Mouse (Mus musculus) forebrain, embryonic 14.5 days (tissue): ENCODE measurements around the gene Rpl7l1. TPM values are rescaled to one million over a fixed set of nuclear protein-coding genes. Genes with fewer than 3 reads are reported as not detected.

Experiments used
- ATAC-seq: fragments of 200-750 bp; cut with Nextera tagmentation; 2 replicates; pipeline ENCODE4 v1.8.0; 2017; ENCODE audit warnings: mild to moderate bottlenecking, moderate library complexity
- DNase-seq: peaks from one replicate; pipeline ENCODE4 v3.0.0-alpha.2; 2015; ENCODE audit warnings: low spot score
- H3K27ac ChIP-seq: fragments of 300-500 bp; sonication (generic); 2 replicates; pipeline ENCODE4 v1.5.1; 2014; ENCODE audit warnings: low read depth, mild to moderate bottlenecking, control low read depth, low read length, moderate library complexity
- H3K27me3 ChIP-seq: fragments of 300-500 bp; sonication (generic); replicated peaks from 2 replicates; pipeline ENCODE4 v1.6.1; 2014; ENCODE audit warnings: low read length, control low read depth, mixed read lengths; ENCODE audit not compliant: control insufficient read depth, insufficient read depth
- H3K36me3 ChIP-seq: fragments of 300-500 bp; sonication (generic); 2 replicates; pipeline ENCODE4 v1.6.1; 2014; ENCODE audit warnings: low read length, control low read depth; ENCODE audit not compliant: control insufficient read depth, insufficient read depth
- H3K4me1 ChIP-seq: fragments of 300-500 bp; sonication (generic); 2 replicates; pipeline ENCODE4 v1.6.1; 2014; ENCODE audit warnings: antibody characterized with exemption, low read length, control low read depth; ENCODE audit not compliant: control insufficient read depth, insufficient read depth
- H3K4me2 ChIP-seq: fragments of 300-500 bp; sonication (generic); 2 replicates; pipeline ENCODE4 v1.6.1; 2014; ENCODE audit warnings: mild to moderate bottlenecking, control low read depth, low read length
- H3K4me3 ChIP-seq: fragments of 300-500 bp; sonication (generic); 2 replicates; pipeline ENCODE4 v1.5.1; 2014; ENCODE audit warnings: low read depth, low read length, control low read depth
- H3K9ac ChIP-seq: fragments of 300-500 bp; sonication (generic); 2 replicates; pipeline ENCODE4 v1.6.1; 2014; ENCODE audit warnings: mild to moderate bottlenecking, low read length, control low read depth, moderate library complexity
- H3K9me3 ChIP-seq: fragments of 300-500 bp; sonication (generic); replicated peaks from 2 replicates; pipeline ENCODE4 v1.6.1; 2016; ENCODE audit warnings: low read length, control low read depth, mixed read lengths; ENCODE audit not compliant: control insufficient read depth
- WGBS: fragments of 180-500 bp; shearing (Covaris S2); extraction: QIAGEN DNeasy Blood & Tissue Kit; methylation state at CpG from one replicate; pipeline ENCODE4 v1.1.7; 2014; 5-methylcytosine and 5-hydroxymethylcytosine counted together
- polyA plus RNA-seq: library from polyadenylated mRNA; unstranded; fragments of >200 nt; fragmentation: Nextera tagmentation; extraction: Ambion mirVana; gene quantifications from 2 replicates; pipeline ENCODE4 v1.2.1, GENCODE M21; 2014

Rpl7l1 gene
- 108 and 110 TPM in 2 replicates for polyA plus RNA-seq

GRCm38 (mm10) chr17:46782341-46783221 lies at the start of gene Rpl7l1:
Rpl7l1 (minus strand) TSS chr17:46782672.
- no peaks in the 10 kb centered on the region for H3K4me1 ChIP-seq
- H3K4me3 ChIP-seq, result peak within 1 kb of the TSS; percentile 62
- peak within 1 kb of the TSS; percentile 78 for H3K9ac ChIP-seq
- H3K27me3 ChIP-seq, result no peaks in the 10 kb centered on the region
- under 1% methylated on average over 44 of the region's 44 CpGs for WGBS
- peaks cover 31% of the 10 kb centered on the region for H3K36me3 ChIP-seq
- peak; percentile 97 for ATAC-seq
- H3K9me3 ChIP-seq, result no peaks in the 10 kb centered on the region
- H3K27ac ChIP-seq, result peak within 1 kb of the TSS; percentile 84
- H3K4me2 ChIP-seq, result peak within 1 kb of the TSS; percentile 54
- peak; percentile 97 for DNase-seq

- ATAC-seq (no peak), DNase-seq (no peak)
- H3K9ac ChIP-seq, result no peak overlapping the region
- peaks cover 36% of the 10 kb centered on the region for H3K36me3 ChIP-seq
- no peak overlapping the region for H3K4me2 ChIP-seq
- no peaks in the 10 kb centered on the region for H3K27me3 ChIP-seq
- H3K4me1 ChIP-seq, result no peaks in the 10 kb centered on the region
- H3K4me3 ChIP-seq, result no peak overlapping the region
- 89% methylated on average over 11 of the region's 11 CpGs for WGBS
- no peak overlapping the region for H3K27ac ChIP-seq
- H3K9me3 ChIP-seq, result no peaks in the 10 kb centered on the region
These were observed 47.5 kb upstream of the Rpl7l1 start for GRCm38 (mm10) chr17:46829856-46830535.

GRCm38 (mm10) chr17:46828935-46829334 lies 46.5 kb upstream of the Rpl7l1 start:
- no peak overlapping the region for H3K4me3 ChIP-seq
- no peaks in the 10 kb centered on the region for H3K4me1 ChIP-seq
- H3K9me3 ChIP-seq, result no peaks in the 10 kb centered on the region
- H3K4me2 ChIP-seq, result no peak overlapping the region
- H3K27ac ChIP-seq, result no peak overlapping the region
- H3K27me3 ChIP-seq, result no peaks in the 10 kb centered on the region
- DNase-seq (no peak), ATAC-seq (no peak)
- H3K9ac ChIP-seq, result no peak overlapping the region
- WGBS, result 93% methylated on average over 3 of the region's 3 CpGs
- peaks cover 46% of the 10 kb centered on the region for H3K36me3 ChIP-seq

- no peak overlapping the region for H3K9ac ChIP-seq
- no peak overlapping the region for H3K4me2 ChIP-seq
- H3K27ac ChIP-seq, result no peak overlapping the region
- no peak for ATAC-seq
- 93% methylated on average over 8 of the region's 8 CpGs for WGBS
- no peak overlapping the region for H3K4me3 ChIP-seq
- DNase-seq, result no peak
- no peaks in the 10 kb centered on the region for H3K9me3 ChIP-seq
- H3K27me3 ChIP-seq, result no peaks in the 10 kb centered on the region
- H3K4me1 ChIP-seq, result no peaks in the 10 kb centered on the region
- H3K36me3 ChIP-seq, result peaks cover 66% of the 10 kb centered on the region
These were observed 40.6 kb upstream of the Rpl7l1 start for GRCm38 (mm10) chr17:46823091-46823490.

GRCm38 (mm10) chr17:46820628-46821027 lies 38.2 kb upstream of the Rpl7l1 start:
- WGBS, result 93% methylated on average over 7 of the region's 7 CpGs
- no peak for ATAC-seq

GRCm38 (mm10) chr17:46817734-46818158 lies 35.3 kb upstream of the Rpl7l1 start:
- Histone ChIP-seq H3K4me1 (no peaks in the 10 kb centered on the region), H3K4me3 (no peak overlapping the region), H3K27ac (no peak overlapping the region), H3K27me3 (no peaks in the 10 kb centered on the region), H3K9ac (no peak overlapping the region), H3K9me3 (no peaks in the 10 kb centered on the region), H3K4me2 (no peak overlapping the region), H3K36me3 (peaks cover 48% of the 10 kb centered on the region)
- ATAC-seq (no peak), DNase-seq (no peak)
- 91% methylated on average over 12 of the region's 12 CpGs for WGBS

More at GRCm38 (mm10) chr17:46820628-46821027, 38.2 kb upstream of the Rpl7l1 start:
- no peak for DNase-seq
- no peak overlapping the region for H3K4me2 ChIP-seq
- H3K27me3 ChIP-seq, result no peaks in the 10 kb centered on the region
- no peaks in the 10 kb centered on the region for H3K9me3 ChIP-seq
- no peak overlapping the region for H3K9ac ChIP-seq
- H3K27ac ChIP-seq, result no peak overlapping the region
- H3K4me1 ChIP-seq, result no peaks in the 10 kb centered on the region
- H3K36me3 ChIP-seq, result peaks cover 51% of the 10 kb centered on the region
- no peak overlapping the region for H3K4me3 ChIP-seq

DNA sequence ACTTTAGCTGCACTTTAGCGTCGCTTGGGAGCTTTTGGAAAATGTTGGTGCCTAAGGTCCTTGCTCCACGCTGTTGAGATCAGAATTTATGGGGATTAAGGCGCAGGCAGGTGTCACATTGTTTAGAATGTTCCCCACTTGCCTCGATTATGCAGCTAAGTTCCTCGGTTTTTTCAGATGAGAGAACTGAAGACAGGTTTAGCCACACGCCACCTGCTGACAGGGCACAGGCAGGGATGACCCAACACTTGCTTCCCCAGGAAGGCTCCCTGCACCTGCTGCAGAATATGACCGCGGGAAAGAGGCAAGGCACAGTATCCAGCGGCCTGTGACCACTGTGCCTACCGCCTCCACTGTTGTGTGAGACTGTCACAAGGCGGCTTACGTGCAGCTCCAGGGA lies 33.8 kb upstream of the Rpl7l1 start:
- ATAC-seq, result no peak
- peaks cover 56% of the 10 kb centered on the region for H3K36me3 ChIP-seq

GRCm38 (mm10) chr17:46814497-46814896 lies 32.0 kb upstream of the Rpl7l1 start:
- H3K4me1 ChIP-seq, result no peaks in the 10 kb centered on the region
- H3K4me3 ChIP-seq, result no peak overlapping the region
- no peaks in the 10 kb centered on the region for H3K27me3 ChIP-seq
- ATAC-seq (no peak), DNase-seq (no peak)
- H3K9me3 ChIP-seq, result no peaks in the 10 kb centered on the region
- H3K4me2 ChIP-seq, result no peak overlapping the region
- WGBS, result 93% methylated on average over 6 of the region's 6 CpGs
- peaks cover 57% of the 10 kb centered on the region for H3K36me3 ChIP-seq
- no peak overlapping the region for H3K9ac ChIP-seq
- no peak overlapping the region for H3K27ac ChIP-seq

More for the DNA sequence above, 33.8 kb upstream of the Rpl7l1 start:
- no peak overlapping the region for H3K4me2 ChIP-seq
- no peaks in the 10 kb centered on the region for H3K9me3 ChIP-seq
- no peaks in the 10 kb centered on the region for H3K27me3 ChIP-seq
- WGBS, result 69% methylated on average over 13 of the region's 13 CpGs
- DNase-seq, result no peak
- H3K9ac ChIP-seq, result no peak overlapping the region
- no peaks in the 10 kb centered on the region for H3K4me1 ChIP-seq
- H3K27ac ChIP-seq, result no peak overlapping the region
- no peak overlapping the region for H3K4me3 ChIP-seq

- H3K9ac ChIP-seq, result no peak overlapping the region
- ATAC-seq (no peak), DNase-seq (no peak)
- no peak overlapping the region for H3K4me3 ChIP-seq
- no peaks in the 10 kb centered on the region for H3K4me1 ChIP-seq
- H3K4me2 ChIP-seq, result no peak overlapping the region
- no peak overlapping the region for H3K27ac ChIP-seq
- H3K36me3 ChIP-seq, result peaks cover 62% of the 10 kb centered on the region
- 85% methylated on average over 8 of the region's 8 CpGs for WGBS
- no peaks in the 10 kb centered on the region for H3K9me3 ChIP-seq
- H3K27me3 ChIP-seq, result no peaks in the 10 kb centered on the region
These were observed 31.2 kb upstream of the Rpl7l1 start for GRCm38 (mm10) chr17:46813637-46814036.
